In genomic region chr4:42951206-42952195, GRCm38 (mm10) we compare ENCODE assay signal across 9 mouse cellular contexts. TPM values are rescaled to one million over a fixed set of nuclear protein-coding genes. Genes with fewer than 3 reads are reported as not detected.
DNase-seq lines count a peak whose midpoint lies in the region; ATAC-seq and TF ChIP-seq lines count a peak whose summit lies in the region.
"Had no signal": no experiment of that assay in that cellular context is flagged by ENCODE, and none has a peak within 500 bp of the region (broad histone marks: within the 10 kb centered on the region; RNA-seq: fewer than 3 reads in every experiment).

No protein-coding gene starts in this region.

- no peak for TF ChIP-seq CTCF in kidney, postnatal 0 days (IDR thresholded peaks at IDR 0.05; ENCODE audit: low read depth)

- no peak overlapping the region for H3K27ac ChIP-seq in kidney, postnatal 0 days
- 0 out of 2 replicates have a peak overlapping the region, but pooled peaks have one; percentile 26 for H3K27ac ChIP-seq in forebrain, embryonic 10.5 days
- H3K27ac ChIP-seq in neural tube, embryonic 15.5 days (replicated peaks): peak overlapping the region; percentile 94

- no peak for ATAC-seq in kidney, postnatal 0 days (replicated peaks; ENCODE audit: low FRiP score, low read depth)
- ATAC-seq in neural tube, embryonic 15.5 days (ENCODE audit: low FRiP score): no peak
- ATAC-seq: Patski had no signal

- H3K4me1 ChIP-seq in kidney, postnatal 0 days (replicated peaks; ENCODE audit: insufficient read depth, low read length): peaks cover 14% of the 10 kb centered on the region
- H3K4me1 ChIP-seq in forebrain, embryonic 10.5 days: peaks cover 81% of the 10 kb centered on the region
- peaks cover 82% of the 10 kb centered on the region for H3K4me1 ChIP-seq in neural tube, embryonic 15.5 days

- WGBS in kidney, postnatal 0 days: 43% methylated on average over 11 of the region's 11 CpGs
- 67% methylated on average over 11 of the region's 11 CpGs for WGBS in forebrain, embryonic 10.5 days
- WGBS in neural tube, embryonic 15.5 days: 37% methylated on average over 11 of the region's 11 CpGs

- no peaks in the 10 kb centered on the region; the same call in 1 of the 2 replicates for H3K27me3 ChIP-seq in kidney, postnatal 0 days (ENCODE audit: insufficient read depth, low read length)
- H3K27me3 ChIP-seq in forebrain, embryonic 10.5 days (ENCODE audit: poor library complexity, severe bottlenecking): peaks cover 23% of the 10 kb centered on the region
- H3K27me3 ChIP-seq in neural tube, embryonic 15.5 days (replicated peaks): no peaks in the 10 kb centered on the region
- H3K27me3 ChIP-seq: Patski had no signal

- H3K4me3 ChIP-seq in kidney, postnatal 0 days (replicated peaks; ENCODE audit: low read depth, low read length): no peak overlapping the region
- H3K4me3 ChIP-seq in forebrain, embryonic 10.5 days: peak overlapping the region; percentile 90; the same call in 1 of the 2 replicates
- H3K4me3 ChIP-seq in neural tube, embryonic 15.5 days (replicated peaks): peak overlapping the region; percentile 63

- 0 out of 2 replicates have a peak overlapping the region, but pooled peaks have one; percentile 13 for H3K4me2 ChIP-seq in kidney, postnatal 0 days (ENCODE audit: low read length)
- H3K4me2 ChIP-seq in neural tube, embryonic 15.5 days: peak overlapping the region; percentile 95

- no peak for DNase-seq in kidney, postnatal 0 days (ENCODE audit: low spot score)
- no peak for DNase-seq in kidney, postnatal 10 days
- DNase-seq in forebrain, embryonic 10.5 days (ENCODE audit: extremely low spot score, low spot score): no peak
- DNase-seq in induced T-regulatory cell, adult 2 months (ENCODE audit: low read depth): peak; percentile 21
- DNase-seq in T-cell, adult 2 months (ENCODE audit: low spot score): no peak
- DNase-seq in ovary, postnatal 14 days (ENCODE audit: low spot score): no peak
- no peak for DNase-seq in kidney, adult 18-20 months

- H3K9ac ChIP-seq in kidney, postnatal 0 days (ENCODE audit: low read depth, low read length): no peak overlapping the region
- peak overlapping the region; percentile 87 for H3K9ac ChIP-seq in neural tube, embryonic 15.5 days (replicated peaks)

- no peaks in the 10 kb centered on the region for H3K36me3 ChIP-seq in kidney, postnatal 0 days (ENCODE audit: insufficient read depth, low read length)
- H3K36me3 ChIP-seq in forebrain, embryonic 10.5 days (replicated peaks): peaks cover 26% of the 10 kb centered on the region
- peaks cover 8% of the 10 kb centered on the region for H3K36me3 ChIP-seq in neural tube, embryonic 15.5 days

- H3K9me3 ChIP-seq in kidney, postnatal 0 days (replicated peaks; ENCODE audit: low read length): no peaks in the 10 kb centered on the region
- H3K9me3 ChIP-seq in forebrain, embryonic 10.5 days: no peaks in the 10 kb centered on the region
- no peaks in the 10 kb centered on the region for H3K9me3 ChIP-seq in neural tube, embryonic 15.5 days (replicated peaks)

RNA-seq across cellular contexts. Expression of gene Dnajb5, which starts 1.9 kb away (rescaled TPM):
- 4.6 and 5.3 TPM in 2 replicates for polyA plus RNA-seq in kidney, postnatal 0 days (2015; fragmentation: Nextera tagmentation; extraction: Ambion mirVana)
- polyA plus RNA-seq in forebrain, embryonic 10.5 days (2016; fragmentation: Nextera tagmentation; extraction: Ambion mirVana): 11.5 and 16.2 TPM in 2 replicates
- 44.3 and 48.7 TPM in 2 replicates for polyA plus RNA-seq in neural tube, embryonic 15.5 days (2015; fragmentation: Nextera tagmentation; extraction: Ambion mirVana)

RNA-seq across cellular contexts. Expression of gene 1700022I11Rik, which starts 17.9 kb away (rescaled TPM):
- polyA plus RNA-seq in kidney, postnatal 0 days (2015; fragmentation: Nextera tagmentation; extraction: Ambion mirVana): 0.37 and 0.66 TPM in 2 replicates
- 0.27 and 0.52 TPM in 2 replicates for polyA plus RNA-seq in forebrain, embryonic 10.5 days (2016; fragmentation: Nextera tagmentation; extraction: Ambion mirVana)
- 0.31 and 0.50 TPM in 2 replicates for polyA plus RNA-seq in neural tube, embryonic 15.5 days (2015; fragmentation: Nextera tagmentation; extraction: Ambion mirVana)
- polyA plus RNA-seq: Patski had no signal

RNA-seq across cellular contexts. Expression of gene Phf24, which starts 35.0 kb away (rescaled TPM):
- polyA plus RNA-seq in kidney, postnatal 0 days (2015; fragmentation: Nextera tagmentation; extraction: Ambion mirVana): 0.34 and 0.64 TPM in 2 replicates
- polyA plus RNA-seq in forebrain, embryonic 10.5 days (2016; fragmentation: Nextera tagmentation; extraction: Ambion mirVana): 0.33 and 0.51 TPM in 2 replicates
- 40.2 and 46.1 TPM in 2 replicates for polyA plus RNA-seq in neural tube, embryonic 15.5 days (2015; fragmentation: Nextera tagmentation; extraction: Ambion mirVana)
- polyA plus RNA-seq: Patski had no signal

RNA-seq across cellular contexts. Expression of gene Vcp, which starts 48.8 kb away (rescaled TPM):
- polyA plus RNA-seq in kidney, postnatal 0 days (2015; fragmentation: Nextera tagmentation; extraction: Ambion mirVana): 356 and 406 TPM in 2 replicates
- polyA plus RNA-seq in forebrain, embryonic 10.5 days (2016; fragmentation: Nextera tagmentation; extraction: Ambion mirVana): 655 and 667 TPM in 2 replicates
- 477 and 496 TPM in 2 replicates for polyA plus RNA-seq in neural tube, embryonic 15.5 days (2015; fragmentation: Nextera tagmentation; extraction: Ambion mirVana)

RNA-seq across cellular contexts. Expression of gene Fancg, which starts 58.8 kb away (rescaled TPM):
- polyA plus RNA-seq in kidney, postnatal 0 days (2015; fragmentation: Nextera tagmentation; extraction: Ambion mirVana): 7.2 and 9.2 TPM in 2 replicates
- 23.1 and 27.3 TPM in 2 replicates for polyA plus RNA-seq in forebrain, embryonic 10.5 days (2016; fragmentation: Nextera tagmentation; extraction: Ambion mirVana)
- polyA plus RNA-seq in neural tube, embryonic 15.5 days (2015; fragmentation: Nextera tagmentation; extraction: Ambion mirVana): 21.0 and 22.8 TPM in 2 replicates

Comparison
In these comparisons a context has a peak if more than half of its experiments do, and no peak if none do; other contexts are left out.
1. RNA of gene Phf24, which starts 35.0 kb away (polyA plus RNA-seq): 40.2 to 46.1 TPM in neural tube, embryonic 15.5 days; 0.34 to 0.64 TPM in kidney, postnatal 0 days and 0.33 to 0.51 TPM in forebrain, embryonic 10.5 days; every median in the first group is over 10 times any median in the second.